ENCODE assay signal across 1 mouse cellular context in the genomic region with DNA sequence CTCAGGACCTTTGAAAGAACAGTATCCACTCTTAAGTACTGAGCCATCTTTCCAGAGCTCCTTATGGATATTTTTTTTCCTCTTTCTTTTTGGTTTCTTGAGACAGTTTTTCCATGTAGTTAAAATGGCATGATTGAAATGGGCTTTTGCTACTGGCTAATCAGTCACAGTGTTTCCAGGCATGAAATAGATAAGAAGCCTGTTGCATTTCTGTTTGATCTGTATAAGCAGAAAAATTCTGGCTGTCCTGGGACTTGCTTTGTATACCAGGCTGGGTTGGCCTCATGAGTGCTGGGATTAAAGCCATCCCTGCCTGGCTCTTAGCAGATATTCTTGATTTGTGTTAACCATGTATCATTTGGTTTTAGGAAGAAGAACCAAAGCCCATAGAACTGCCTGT.
A peak's percentile ranks its signal among the peaks of the same experiment; 100 is the strongest.
TF ChIP-seq lines count a peak whose summit lies in the region.

No protein-coding gene starts in this region.

TF ChIP-seq in MEL, 35 proteins besides CTCF, POLR2A, EP300 and RAD21:
- TF ChIP-seq ETS1 (IDR thresholded peaks at IDR 0.05; ENCODE audit: low read depth, low read length) (0 out of 2 replicates have a peak, but pooled peaks have one; percentile 16), TCF12 (IDR thresholded peaks at IDR 0.05; ENCODE audit: low read depth, low read length) (peak; percentile 68; the same call in 1 of the 2 replicates), TBP (IDR thresholded peaks at IDR 0.05; ENCODE audit: low read depth, low read length) (0 out of 2 replicates have a peak, but pooled peaks have one; percentile 28), SIN3A (IDR thresholded peaks at IDR 0.05; ENCODE audit: low read length) (peak; percentile 29; the same call in 1 of the 2 replicates), MYC (IDR thresholded peaks at IDR 0.05; ENCODE audit: low read depth, low read length) (no peak), KAT2A (conservative IDR thresholded peaks at IDR 0.05; ENCODE audit: low read depth, low read length) (no peak), GATA1 (IDR thresholded peaks at IDR 0.05; ENCODE audit: low read depth, low read length) (peak; percentile 78), POLR2AphosphoS2 (IDR thresholded peaks at IDR 0.05; ENCODE audit: low read length) (no peak; the same call in 1 of the 2 replicates)
